Mouse (Mus musculus): ENCODE data around the gene Plk3. TPM values are rescaled to one million over a fixed set of nuclear protein-coding genes. Genes with fewer than 3 reads are reported as not detected.

Plk3 gene
- total and polyA plus RNA-seq, 2 experiments from 2014 or later, result 1.9 to 4.0 TPM

GRCm38 (mm10) chr4:117097969-117098763, 35.6 kb downstream of the Plk3 start:
- no peak for TF ChIP-seq EP300 (IDR thresholded peaks at IDR 0.05; ENCODE audit: low read depth)
- TF ChIP-seq CTCF (IDR thresholded peaks at IDR 0.05; ENCODE audit: low read depth), result no peak
- ATAC-seq (ENCODE audit: insufficient read depth, low read depth) (no peak), DNase-seq (ENCODE audit: low spot score) (no peak)
- WGBS, result 64% methylated on average over 8 of the region's 8 CpGs
- peak overlapping the region; percentile 22; the same call in 1 of the 2 replicates for H3K27ac ChIP-seq (ENCODE audit: low read depth)
- no peak overlapping the region for H3K9ac ChIP-seq (replicated peaks; ENCODE audit: low read depth, low read length)
- H3K27me3 ChIP-seq (ENCODE audit: control insufficient read depth, insufficient read depth, low read length), result peaks cover 6% of the 10 kb centered on the region; the same call in 1 of the 2 replicates
- no peaks in the 10 kb centered on the region for H3K36me3 ChIP-seq (replicated peaks; ENCODE audit: control insufficient read depth, insufficient read depth, low read length)
- no peak overlapping the region for H3K4me3 ChIP-seq (ENCODE audit: low read depth, low read length)
- peaks cover 11% of the 10 kb centered on the region; the same call in 1 of the 2 replicates for H3K4me1 ChIP-seq (ENCODE audit: control insufficient read depth, insufficient read depth)
- no peaks in the 10 kb centered on the region for H3K9me3 ChIP-seq (replicated peaks; ENCODE audit: control insufficient read depth, low read length)
- no peak overlapping the region for H3K4me2 ChIP-seq (ENCODE audit: low read depth, low read length)

GRCm38 (mm10) chr4:117096666-117097065, 37.1 kb downstream of the Plk3 start:
- Histone ChIP-seq H3K4me1 (ENCODE audit: control insufficient read depth, insufficient read depth) (peaks cover 11% of the 10 kb centered on the region; the same call in 1 of the 2 replicates), H3K4me3 (ENCODE audit: low read depth, low read length) (peak overlapping the region; percentile 56), H3K9me3 (replicated peaks; ENCODE audit: control insufficient read depth, low read length) (no peaks in the 10 kb centered on the region), H3K9ac (replicated peaks; ENCODE audit: low read depth, low read length) (peak overlapping the region; percentile 55), H3K27ac (ENCODE audit: low read depth) (peak overlapping the region; percentile 73), H3K27me3 (ENCODE audit: control insufficient read depth, insufficient read depth, low read length) (peaks cover 6% of the 10 kb centered on the region; the same call in 1 of the 2 replicates), H3K4me2 (ENCODE audit: low read depth, low read length) (peak overlapping the region; percentile 81), H3K36me3 (replicated peaks; ENCODE audit: control insufficient read depth, insufficient read depth, low read length) (no peaks in the 10 kb centered on the region)
- DNase-seq (ENCODE audit: low spot score) (peak; percentile 14), ATAC-seq (ENCODE audit: insufficient read depth, low read depth) (no peak)
- TF ChIP-seq CTCF (IDR thresholded peaks at IDR 0.05; ENCODE audit: low read depth) (no peak), EP300 (IDR thresholded peaks at IDR 0.05; ENCODE audit: low read depth) (no peak)
- WGBS, result 26% methylated on average over 5 of the region's 5 CpGs

GRCm38 (mm10) chr4:117095551-117096452, 38.0 kb downstream of the Plk3 start, which contains the start of gene Ptch2:
TSS of gene Ptch2 (plus strand) at chr4:117096075.
- Histone ChIP-seq H3K27ac (ENCODE audit: low read depth) (peak within 1 kb of the TSS; percentile 73), H3K4me2 (ENCODE audit: low read depth, low read length) (peak within 1 kb of the TSS; percentile 81), H3K9ac (replicated peaks; ENCODE audit: low read depth, low read length) (peak within 1 kb of the TSS; percentile 55), H3K4me3 (ENCODE audit: low read depth, low read length) (peak within 1 kb of the TSS; percentile 56), H3K36me3 (replicated peaks; ENCODE audit: control insufficient read depth, insufficient read depth, low read length) (no peaks in the 10 kb centered on the region), H3K27me3 (ENCODE audit: control insufficient read depth, insufficient read depth, low read length) (peaks cover 6% of the 10 kb centered on the region; the same call in 1 of the 2 replicates), H3K9me3 (replicated peaks; ENCODE audit: control insufficient read depth, low read length) (no peaks in the 10 kb centered on the region), H3K4me1 (ENCODE audit: control insufficient read depth, insufficient read depth) (peaks cover 11% of the 10 kb centered on the region; the same call in 1 of the 2 replicates)
- 2% methylated on average over 49 of the region's 50 CpGs for WGBS
- peak; percentile 67 for ATAC-seq (ENCODE audit: insufficient read depth, low read depth)
- peak; percentile 27 for DNase-seq (ENCODE audit: low spot score)
- TF ChIP-seq CTCF (IDR thresholded peaks at IDR 0.05; ENCODE audit: low read depth), result no peak
- TF ChIP-seq EP300 (IDR thresholded peaks at IDR 0.05; ENCODE audit: low read depth), result no peak

DNA sequence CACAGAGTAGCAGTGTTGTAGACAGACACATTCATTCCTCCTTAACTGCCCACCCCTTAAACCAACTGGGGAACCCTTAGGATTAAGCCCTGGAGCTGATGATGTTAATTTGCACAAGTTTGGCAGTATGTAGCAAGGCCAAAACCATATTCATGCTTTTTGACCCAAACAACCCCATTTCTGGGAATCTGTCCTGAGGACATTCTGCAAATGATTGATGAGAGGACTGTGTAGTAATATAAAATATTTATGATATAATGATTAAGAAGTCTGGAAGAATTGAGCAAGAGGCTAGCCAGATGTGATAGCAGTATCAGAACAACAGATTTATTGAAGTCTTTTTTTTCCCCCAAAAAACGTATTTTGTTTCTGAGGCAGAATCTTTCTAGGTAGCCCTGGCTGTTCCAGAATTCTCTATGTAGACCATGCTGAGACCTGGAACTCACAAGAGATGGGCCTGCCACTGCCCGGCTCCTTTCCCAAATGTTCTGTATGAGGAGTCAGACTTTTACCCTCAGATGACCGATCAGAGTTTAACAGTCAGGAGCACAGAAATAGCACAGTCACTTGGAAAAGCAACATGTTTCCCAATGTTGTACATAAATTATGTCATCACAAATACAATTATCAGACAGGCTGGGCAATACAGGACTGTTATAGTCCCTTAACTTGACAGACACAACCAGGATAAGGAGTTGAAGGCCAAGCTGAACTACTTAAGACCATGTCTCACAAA, 39.0 kb downstream of the Plk3 start:
- Histone ChIP-seq H3K4me3 (ENCODE audit: low read depth, low read length) (no peak overlapping the region), H3K27ac (ENCODE audit: low read depth) (no peak overlapping the region), H3K9ac (replicated peaks; ENCODE audit: low read depth, low read length) (no peak overlapping the region), H3K4me1 (ENCODE audit: control insufficient read depth, insufficient read depth) (peaks cover 11% of the 10 kb centered on the region; the same call in 1 of the 2 replicates), H3K36me3 (replicated peaks; ENCODE audit: control insufficient read depth, insufficient read depth, low read length) (no peaks in the 10 kb centered on the region), H3K9me3 (replicated peaks; ENCODE audit: control insufficient read depth, low read length) (no peaks in the 10 kb centered on the region), H3K27me3 (ENCODE audit: control insufficient read depth, insufficient read depth, low read length) (peaks cover 6% of the 10 kb centered on the region; the same call in 1 of the 2 replicates), H3K4me2 (ENCODE audit: low read depth, low read length) (no peak overlapping the region; the same call in 1 of the 2 replicates)
- DNase-seq (ENCODE audit: low spot score) (no peak), ATAC-seq (ENCODE audit: insufficient read depth, low read depth) (no peak)
- WGBS, result 69% methylated on average over 3 of the region's 3 CpGs
- TF ChIP-seq EP300 (IDR thresholded peaks at IDR 0.05; ENCODE audit: low read depth) (no peak), CTCF (IDR thresholded peaks at IDR 0.05; ENCODE audit: low read depth) (no peak)

Data from heart, postnatal 0 days (tissue).